Mouse (Mus musculus) heart, postnatal 25 days (tissue): Measurements from ENCODE around the gene Ahcyl2. TPM values are rescaled to one million over a fixed set of nuclear protein-coding genes. Genes with fewer than 3 reads are reported as not detected.

Experiments used
- DNase-seq: peaks from one replicate; pipeline ENCODE4 v3.0.0; 2022; ENCODE audit warnings: low spot score
- intact Hi-C: fragments of 180-260 bp; cut with DNase I; formaldehyde crosslinking; loops from one replicate; pipeline ENCODE4 v1.15.1; 2025
- total RNA-seq, 2 experiments: library from RNA; stranded (reverse); gene quantifications; 2 replicates each; pipeline ENCODE4 v1.2.3; 2021

Ahcyl2 gene
- total RNA-seq, 2 experiments from 2014 or later = 15.0 to 16.9 TPM

- intact Hi-C loops = no loop called here
- no peak for DNase-seq
Observed at GRCm38 (mm10) chr6:29880796-29881195, 113.0 kb downstream of the Ahcyl2 start.

GRCm38 (mm10) chr6:29881936-29882335 lies 114.1 kb downstream of the Ahcyl2 start:
- intact Hi-C loops = no loop called here
- no peak for DNase-seq

GRCm38 (mm10) chr6:29882870-29883269 lies 115.1 kb downstream of the Ahcyl2 start:
- DNase-seq = no peak
- intact Hi-C loops = no loop called here

GRCm38 (mm10) chr6:29891151-29891550 lies 123.3 kb downstream of the Ahcyl2 start:
- intact Hi-C loops = no loop called here

GRCm38 (mm10) chr6:29896976-29897375 lies 129.2 kb downstream of the Ahcyl2 start:
- no peak for DNase-seq
- intact Hi-C loops = no loop called here

More at GRCm38 (mm10) chr6:29891151-29891550, 123.3 kb downstream of the Ahcyl2 start:
- DNase-seq = no peak

GRCm38 (mm10) chr6:29901450-29901849 lies 133.6 kb downstream of the Ahcyl2 start:
- DNase-seq = no peak
- intact Hi-C loops = no loop called here

GRCm38 (mm10) chr6:29902256-29902655 lies 134.4 kb downstream of the Ahcyl2 start:
- intact Hi-C loops = no loop called here

GRCm38 (mm10) chr6:29903343-29903914 lies 135.6 kb downstream of the Ahcyl2 start:
- DNase-seq = no peak
- intact Hi-C loops = no loop called here

More at GRCm38 (mm10) chr6:29902256-29902655, 134.4 kb downstream of the Ahcyl2 start:
- DNase-seq = no peak

GRCm38 (mm10) chr6:29904281-29904680 lies 136.5 kb downstream of the Ahcyl2 start:
- intact Hi-C loops = no loop called here
- DNase-seq = no peak

- intact Hi-C loops = no loop called here
- no peak for DNase-seq
Observed at GRCm38 (mm10) chr6:29910631-29911030, 142.8 kb downstream of the Ahcyl2 start.

- intact Hi-C loops = no loop called here
- no peak for DNase-seq
Observed at GRCm38 (mm10) chr6:29913673-29914072, 145.9 kb downstream of the Ahcyl2 start.

GRCm38 (mm10) chr6:29914136-29914535 lies 146.3 kb downstream of the Ahcyl2 start:
- DNase-seq = no peak
- intact Hi-C loops = no loop called here

- no peak for DNase-seq
- intact Hi-C loops = no loop called here
Observed at GRCm38 (mm10) chr6:29915836-29916235, 148.0 kb downstream of the Ahcyl2 start.

- DNase-seq = peak; percentile 85
- intact Hi-C loops = no loop called here
Observed at GRCm38 (mm10) chr6:29916530-29917382, 148.9 kb downstream of the Ahcyl2 start, which contains the start of gene Strip2. Gene Strip2 (plus strand): TSS chr6:29917012.

GRCm38 (mm10) chr6:29917383-29917720 lies 149.5 kb downstream of the Ahcyl2 start:
- no peak for DNase-seq
- intact Hi-C loops = no loop called here

- no peak for DNase-seq
- intact Hi-C loops = no loop called here
Observed at GRCm38 (mm10) chr6:29917947-29918346, 150.1 kb downstream of the Ahcyl2 start.

GRCm38 (mm10) chr6:29923501-29923900 lies 155.7 kb downstream of the Ahcyl2 start:
- intact Hi-C loops = no loop called here
- DNase-seq = peak; percentile 16

- intact Hi-C loops = no loop called here
- DNase-seq = no peak
Observed at GRCm38 (mm10) chr6:29925594-29926219, 157.9 kb downstream of the Ahcyl2 start.

GRCm38 (mm10) chr6:29930087-29930486 lies 162.3 kb downstream of the Ahcyl2 start:
- DNase-seq = no peak

GRCm38 (mm10) chr6:29930665-29931064 lies 162.9 kb downstream of the Ahcyl2 start:
- no peak for DNase-seq
- intact Hi-C loops = no loop called here

More at GRCm38 (mm10) chr6:29930087-29930486, 162.3 kb downstream of the Ahcyl2 start:
- intact Hi-C loops = no loop called here

GRCm38 (mm10) chr6:29931181-29931580 lies 163.4 kb downstream of the Ahcyl2 start:
- intact Hi-C loops = no loop called here
- no peak for DNase-seq
